Mouse (Mus musculus) megakaryocyte, embryonic 14.5 days (primary cell): ENCODE results near the gene Ifitm3.

ENCODE experiments used
- FLI1 ChIP-seq: IDR thresholded peaks from 2 replicates; pipeline ENCODE4 v1.6.1; 2012; ENCODE audit warnings: low read length, inconsistent platforms, mixed read lengths
- GATA1 ChIP-seq: IDR thresholded peaks from 3 replicates; pipeline ENCODE4 v1.6.1; 2012; ENCODE audit warnings: mixed read lengths, low read length, inconsistent platforms, borderline replicate concordance

DNA sequence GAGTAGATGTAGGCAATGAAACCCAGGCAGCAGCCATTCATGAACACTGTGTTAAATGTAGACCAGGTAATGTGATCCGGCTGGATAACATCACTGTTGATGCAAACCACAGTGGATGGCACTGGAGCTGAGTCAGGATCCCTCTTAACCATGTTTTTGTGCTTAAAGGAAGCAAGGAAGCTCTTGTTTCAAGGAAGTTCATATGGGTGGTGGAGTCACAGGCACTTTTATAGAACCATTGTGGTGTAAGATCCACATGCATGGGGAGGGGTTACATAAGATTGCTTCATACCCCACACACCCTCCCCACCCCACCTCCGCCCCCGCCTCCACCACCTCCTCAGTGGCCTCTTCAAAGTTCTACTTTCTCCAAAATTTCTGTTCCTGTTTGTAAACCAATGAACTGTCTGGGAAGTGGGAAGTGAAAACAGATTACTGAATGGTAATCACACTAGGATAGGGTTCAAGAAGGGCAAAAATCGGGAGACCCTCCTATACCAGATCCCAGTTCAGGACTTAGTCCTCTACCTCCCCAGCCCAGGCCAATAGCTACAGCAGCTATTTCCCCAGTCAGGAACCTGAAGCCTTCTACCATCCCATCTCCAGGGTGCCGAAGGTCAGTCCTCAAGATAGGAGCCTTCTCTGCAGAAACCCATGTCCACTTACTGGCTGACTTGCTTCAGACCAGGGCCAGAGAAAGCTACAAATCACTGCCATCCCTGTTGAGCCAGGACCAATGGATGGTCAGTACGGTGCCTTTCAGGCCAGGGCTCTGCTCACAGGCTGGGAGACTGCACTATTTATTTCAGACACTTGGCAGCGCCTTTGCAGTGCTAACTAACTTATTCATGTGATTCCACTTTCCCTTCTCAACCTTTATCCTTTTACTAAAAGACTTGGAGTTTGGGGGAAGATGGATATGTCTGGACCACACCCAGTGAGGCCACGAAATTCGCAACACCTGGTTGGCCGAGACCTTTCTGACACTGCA lies 6.4 kb upstream of the Ifitm3 start:
- TF ChIP-seq GATA1 (no peak), FLI1 (no peak)
